In genomic region chr17:66864441-66864840, GRCm38 (mm10) we compare ENCODE assay signal across 15 mouse cellular contexts.
"Had no signal": no experiment of that assay in that cellular context is flagged by ENCODE, and none has a peak within 500 bp of the region (broad histone marks: within the 10 kb centered on the region; RNA-seq: fewer than 3 reads in every experiment).

No protein-coding gene starts in this region.

- H3K27me3 ChIP-seq: midbrain, embryonic 13.5 days had no signal

- H3K4me2 ChIP-seq: lung, embryonic 14.5 days; midbrain, embryonic 11.5 days; midbrain, embryonic 13.5 days had no signal

- H3K36me3 ChIP-seq: midbrain, embryonic 13.5 days had no signal

- H3K9me3 ChIP-seq: midbrain, embryonic 13.5 days had no signal

- H3K9ac ChIP-seq: liver, embryonic 14.5 days; lung, embryonic 14.5 days; midbrain, embryonic 13.5 days had no signal

- ATAC-seq: midbrain, embryonic 13.5 days had no signal

- H3K27ac ChIP-seq: liver, embryonic 14.5 days; midbrain, embryonic 13.5 days had no signal

- H3K4me3 ChIP-seq: midbrain, embryonic 13.5 days had no signal

- DNase-seq: lung, adult 18-20 months; lung, embryonic 14.5 days; lung, postnatal 10 days; lung, postnatal 4 days; retina, postnatal 1 day; right cerebral cortex, adult 18-20 months; right cerebral cortex, postnatal 25 days; right cerebral cortex, postnatal 4 days; spleen, adult 18-20 months; thymus, adult 18-20 months; thymus, postnatal 14 days; thymus, postnatal 36 days had no signal
